Mouse (Mus musculus): ENCODE data around the gene Fanci. TPM values are rescaled to one million over a fixed set of nuclear protein-coding genes. Genes with fewer than 3 reads are reported as not detected.

Gene Fanci
- polyA plus RNA-seq (2015; fragmentation: Nextera tagmentation; extraction: Ambion mirVana), result 2.5 and 3.0 TPM in 2 replicates

- H3K4me3 ChIP-seq (ENCODE audit: low read depth, low read length), result peak within 1 kb of the TSS; percentile 79
- H3K4me2 ChIP-seq (ENCODE audit: low read depth, low read length), result peak within 1 kb of the TSS; percentile 98
- ATAC-seq, result peak; percentile 94
- DNase-seq, result peak; percentile 96
- H3K9me3 ChIP-seq (ENCODE audit: low read length), result no peaks in the 10 kb centered on the region
- peak within 1 kb of the TSS; percentile 79 for H3K9ac ChIP-seq (replicated peaks)
- under 1% methylated on average over 44 of the region's 44 CpGs for WGBS (ENCODE audit: insufficient replicate concordance)
- peaks cover 9% of the 10 kb centered on the region; the same call in 1 of the 2 replicates for H3K4me1 ChIP-seq (ENCODE audit: insufficient read depth)
- H3K27ac ChIP-seq (ENCODE audit: low read depth), result peak within 1 kb of the TSS; percentile 62
- H3K27me3 ChIP-seq (ENCODE audit: insufficient read depth, low read length), result no peaks in the 10 kb centered on the region
- no peaks in the 10 kb centered on the region for H3K36me3 ChIP-seq (replicated peaks; ENCODE audit: insufficient read depth, low read length)
- TF ChIP-seq EP300 (IDR thresholded peaks at IDR 0.05; ENCODE audit: low read depth) (no peak), CTCF (IDR thresholded peaks at IDR 0.05; ENCODE audit: low read depth) (no peak)
Observed at GRCm38 (mm10) chr7:79391883-79392649, at the start of gene Fanci. Gene Fanci, plus strand, starts transcription at chr7:79391929.

GRCm38 (mm10) chr7:79345902-79346301 lies 45.8 kb upstream of the Fanci start:
- H3K4me2 ChIP-seq (ENCODE audit: low read depth, low read length), result no peak overlapping the region
- TF ChIP-seq EP300 (IDR thresholded peaks at IDR 0.05; ENCODE audit: low read depth) (no peak), CTCF (IDR thresholded peaks at IDR 0.05; ENCODE audit: low read depth) (peak; percentile 69)
- H3K4me1 ChIP-seq (ENCODE audit: insufficient read depth), result no peaks in the 10 kb centered on the region
- no peak overlapping the region for H3K4me3 ChIP-seq (ENCODE audit: low read depth, low read length)
- peaks cover 45% of the 10 kb centered on the region for H3K36me3 ChIP-seq (replicated peaks; ENCODE audit: insufficient read depth, low read length)
- DNase-seq (peak; percentile 66), ATAC-seq (no peak)
- H3K9me3 ChIP-seq (ENCODE audit: low read length), result no peaks in the 10 kb centered on the region
- no peak overlapping the region for H3K9ac ChIP-seq (replicated peaks)
- no peaks in the 10 kb centered on the region for H3K27me3 ChIP-seq (ENCODE audit: insufficient read depth, low read length)
- H3K27ac ChIP-seq (ENCODE audit: low read depth), result no peak overlapping the region
- 43% methylated on average over 4 of the region's 4 CpGs for WGBS (ENCODE audit: insufficient replicate concordance)

DNA sequence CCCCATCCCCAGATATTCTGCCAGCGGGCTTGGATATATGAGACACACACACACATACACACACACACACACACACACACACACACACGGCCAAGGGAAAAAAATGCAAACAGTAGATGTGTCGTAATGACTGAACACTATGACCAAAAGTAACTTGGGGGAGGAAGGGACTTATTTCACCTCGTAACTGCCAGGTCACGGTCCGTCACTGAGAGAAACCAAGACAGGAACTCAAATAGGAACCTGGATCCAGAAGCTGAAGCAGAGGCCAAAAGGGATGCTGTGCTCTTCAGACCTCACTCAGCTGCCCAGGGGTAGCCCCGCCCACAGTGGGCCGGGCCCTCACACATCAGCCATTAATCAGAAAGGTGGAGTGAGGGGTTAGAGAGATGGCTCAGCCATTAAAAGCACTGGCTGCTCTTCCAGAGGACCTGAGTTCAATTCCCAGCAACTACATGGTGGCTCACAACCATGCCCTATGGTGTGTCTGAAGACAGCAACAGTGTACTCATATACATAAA lies 45.1 kb upstream of the Fanci start:
- TF ChIP-seq EP300 (IDR thresholded peaks at IDR 0.05; ENCODE audit: low read depth) (no peak), CTCF (IDR thresholded peaks at IDR 0.05; ENCODE audit: low read depth) (no peak)
- no peak overlapping the region for H3K9ac ChIP-seq (replicated peaks)
- H3K27me3 ChIP-seq (ENCODE audit: insufficient read depth, low read length), result no peaks in the 10 kb centered on the region
- ATAC-seq (peak; percentile 26; the same call in 1 of the 2 replicates), DNase-seq (no peak)
- no peaks in the 10 kb centered on the region for H3K9me3 ChIP-seq (ENCODE audit: low read length)
- H3K36me3 ChIP-seq (replicated peaks; ENCODE audit: insufficient read depth, low read length), result peaks cover 52% of the 10 kb centered on the region
- 62% methylated on average over 8 of the region's 8 CpGs for WGBS (ENCODE audit: insufficient replicate concordance)
- no peak overlapping the region for H3K27ac ChIP-seq (ENCODE audit: low read depth)
- no peaks in the 10 kb centered on the region for H3K4me1 ChIP-seq (ENCODE audit: insufficient read depth)
- no peak overlapping the region for H3K4me2 ChIP-seq (ENCODE audit: low read depth, low read length)
- no peak overlapping the region for H3K4me3 ChIP-seq (ENCODE audit: low read depth, low read length)

- peaks cover 58% of the 10 kb centered on the region for H3K36me3 ChIP-seq (replicated peaks; ENCODE audit: insufficient read depth, low read length)
- no peak overlapping the region for H3K27ac ChIP-seq (ENCODE audit: low read depth)
- H3K9ac ChIP-seq (replicated peaks), result no peak overlapping the region
- DNase-seq, result no peak
- H3K27me3 ChIP-seq (ENCODE audit: insufficient read depth, low read length), result no peaks in the 10 kb centered on the region
- H3K9me3 ChIP-seq (ENCODE audit: low read length), result no peaks in the 10 kb centered on the region
- no peak overlapping the region for H3K4me2 ChIP-seq (ENCODE audit: low read depth, low read length)
- no peak for ATAC-seq
- TF ChIP-seq CTCF (IDR thresholded peaks at IDR 0.05; ENCODE audit: low read depth) (no peak), EP300 (IDR thresholded peaks at IDR 0.05; ENCODE audit: low read depth) (no peak)
- no peak overlapping the region for H3K4me3 ChIP-seq (ENCODE audit: low read depth, low read length)
- 91% methylated on average over 13 of the region's 13 CpGs for WGBS (ENCODE audit: insufficient replicate concordance)
- H3K4me1 ChIP-seq (ENCODE audit: insufficient read depth), result no peaks in the 10 kb centered on the region
Observed at GRCm38 (mm10) chr7:79347108-79347813, 44.5 kb upstream of the Fanci start.

DNA sequence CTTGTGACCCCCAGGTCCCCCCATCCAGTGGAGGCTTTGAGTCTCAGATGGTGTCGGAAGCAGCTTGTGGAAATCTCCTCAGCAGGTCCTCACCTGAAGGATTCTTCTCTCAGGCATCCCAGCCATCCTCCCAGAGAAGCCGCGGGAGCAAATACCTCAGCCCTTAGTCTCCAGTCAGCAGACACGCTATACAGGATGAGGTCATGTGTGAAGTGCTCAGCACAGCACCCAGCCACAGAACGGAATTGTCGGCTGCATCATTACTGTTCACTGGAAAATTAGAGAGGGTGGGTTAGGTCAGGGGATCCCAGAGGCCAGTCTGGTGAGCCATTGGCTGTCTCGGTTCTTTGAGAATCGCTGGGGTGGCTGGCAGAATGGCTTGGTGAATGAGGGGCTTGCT lies 42.9 kb upstream of the Fanci start:
- Histone ChIP-seq H3K27me3 (ENCODE audit: insufficient read depth, low read length) (no peaks in the 10 kb centered on the region), H3K4me1 (ENCODE audit: insufficient read depth) (no peaks in the 10 kb centered on the region), H3K4me3 (ENCODE audit: low read depth, low read length) (no peak overlapping the region), H3K4me2 (ENCODE audit: low read depth, low read length) (no peak overlapping the region), H3K9me3 (ENCODE audit: low read length) (no peaks in the 10 kb centered on the region), H3K9ac (replicated peaks) (no peak overlapping the region), H3K36me3 (replicated peaks; ENCODE audit: insufficient read depth, low read length) (peaks cover 67% of the 10 kb centered on the region), H3K27ac (ENCODE audit: low read depth) (no peak overlapping the region)
- no peak for ATAC-seq
- DNase-seq, result no peak
- 94% methylated on average over 8 of the region's 8 CpGs for WGBS (ENCODE audit: insufficient replicate concordance)
- no peak for TF ChIP-seq CTCF (IDR thresholded peaks at IDR 0.05; ENCODE audit: low read depth)
- no peak for TF ChIP-seq EP300 (IDR thresholded peaks at IDR 0.05; ENCODE audit: low read depth)

- no peak overlapping the region for H3K9ac ChIP-seq (replicated peaks)
- H3K4me1 ChIP-seq (ENCODE audit: insufficient read depth), result no peaks in the 10 kb centered on the region
- peak; percentile 51 for ATAC-seq
- no peak overlapping the region for H3K4me3 ChIP-seq (ENCODE audit: low read depth, low read length)
- H3K27me3 ChIP-seq (ENCODE audit: insufficient read depth, low read length), result no peaks in the 10 kb centered on the region
- H3K4me2 ChIP-seq (ENCODE audit: low read depth, low read length), result no peak overlapping the region
- no peak for TF ChIP-seq EP300 (IDR thresholded peaks at IDR 0.05; ENCODE audit: low read depth)
- TF ChIP-seq CTCF (IDR thresholded peaks at IDR 0.05; ENCODE audit: low read depth), result peak; percentile 94
- H3K9me3 ChIP-seq (ENCODE audit: low read length), result no peaks in the 10 kb centered on the region
- H3K36me3 ChIP-seq (replicated peaks; ENCODE audit: insufficient read depth, low read length), result peaks cover 75% of the 10 kb centered on the region
- no peak overlapping the region for H3K27ac ChIP-seq (ENCODE audit: low read depth)
- peak; percentile 69 for DNase-seq
- 55% methylated on average over 12 of the region's 12 CpGs for whole genome bisulfite sequencing (ENCODE audit: insufficient replicate concordance)
Observed at GRCm38 (mm10) chr7:79349738-79350386, 41.9 kb upstream of the Fanci start.
